Mouse (Mus musculus): ENCODE measurements around the gene Apoc2.

The Apoc2 gene

GRCm38 (mm10) chr7:19632275-19632674, 45.5 kb downstream of the Apoc2 start:
- in situ Hi-C loops (cut with MboI, MseI), result no loop called here

DNA sequence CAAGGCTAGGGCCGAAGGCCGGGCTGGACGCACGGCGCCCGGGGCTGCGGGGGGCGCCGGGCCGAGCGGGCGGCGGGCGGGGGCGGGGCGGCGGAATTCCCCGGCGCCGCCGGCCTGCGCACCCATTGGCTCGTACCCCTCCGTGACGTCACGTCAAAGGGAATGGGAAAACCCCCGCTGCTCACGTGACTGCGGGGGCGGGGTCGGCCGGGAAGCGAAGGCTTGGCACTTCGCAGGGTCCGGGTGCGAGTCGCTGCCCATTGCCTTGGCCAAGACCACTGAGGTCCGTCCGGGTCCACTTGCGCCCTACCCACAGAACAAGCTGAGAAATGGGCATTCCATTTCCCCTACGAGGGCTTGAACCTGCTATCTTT, 48.4 kb downstream of the Apoc2 start, which contains the start of gene Relb:
Relb (minus strand) TSS at position 78 of the 374 bp plus-strand sequence.
- in situ Hi-C loops (cut with MboI, MseI), result no loop called here

GRCm38 (mm10) chr7:19628536-19629360, 49.0 kb downstream of the Apoc2 start:
- in situ Hi-C loops (cut with MboI, MseI), result no loop called here

DNA sequence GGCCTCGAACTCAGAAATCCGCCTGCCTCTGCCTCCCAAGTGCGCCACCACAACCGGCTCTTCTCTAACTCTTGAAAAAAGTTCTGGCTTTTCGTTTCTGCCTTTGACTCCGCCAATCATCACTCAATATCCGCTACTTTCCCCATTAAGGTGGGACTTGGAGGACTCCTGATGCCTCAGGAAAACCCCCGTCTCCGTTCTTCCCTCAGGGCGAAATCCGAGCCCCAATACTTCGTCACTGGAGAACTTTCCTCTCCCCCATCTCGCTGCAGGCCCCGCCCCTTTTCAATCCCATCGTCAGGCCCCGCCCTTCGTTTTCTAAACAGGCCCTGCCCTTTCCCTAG, 49.6 kb downstream of the Apoc2 start:
- in situ Hi-C loops (cut with MboI, MseI), result no loop called here

DNA sequence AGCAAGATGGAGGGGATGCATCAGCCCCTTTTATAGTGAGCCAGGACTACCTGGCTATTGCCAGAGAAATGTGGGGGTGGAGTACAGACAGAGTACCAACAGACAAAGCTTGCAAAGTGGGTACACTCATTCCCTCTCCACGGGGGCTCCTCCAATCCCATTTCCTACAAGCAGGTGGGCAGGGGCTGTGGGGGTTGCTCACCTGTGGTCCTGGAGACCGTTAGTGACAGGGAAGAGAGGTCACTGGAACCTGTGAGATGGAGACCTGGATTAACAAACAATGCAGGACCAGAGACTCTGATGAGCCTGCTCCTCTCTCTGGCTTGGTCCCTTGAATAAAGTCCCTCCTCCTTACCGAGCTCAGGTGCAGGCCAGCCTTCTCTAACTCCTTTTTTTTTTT, 50.0 kb downstream of the Apoc2 start:
- in situ Hi-C loops (cut with MboI, MseI), result no loop called here

- in situ Hi-C loops (cut with MboI, MseI), result no loop called here
Observed at GRCm38 (mm10) chr7:19623433-19623832, 54.3 kb downstream of the Apoc2 start.

- in situ Hi-C loops (cut with MboI, MseI), result no loop called here
Observed at GRCm38 (mm10) chr7:19622241-19622640, 55.5 kb downstream of the Apoc2 start.

All from T-helper 2 cell (primary cell).